Mouse (Mus musculus) mature B cell (primary cell): ENCODE data around the gene H2-Q1.
"Not testable (repeated sequence)": the region's sequence is repeated elsewhere in the genome, so short reads cannot be mapped to it uniquely, and the experiment has no call there.

ENCODE experiments used
- in situ Hi-C: fragments of 300-500 bp; cut with MboI; formaldehyde crosslinking; loops from 2 replicates; pipeline ENCODE4 v1.14.3; 2019

The H2-Q1 gene

GRCm38 (mm10) chr17:35342711-35343476 lies 22.7 kb downstream of the H2-Q1 start:
- in situ Hi-C loops, result no loop called here

DNA sequence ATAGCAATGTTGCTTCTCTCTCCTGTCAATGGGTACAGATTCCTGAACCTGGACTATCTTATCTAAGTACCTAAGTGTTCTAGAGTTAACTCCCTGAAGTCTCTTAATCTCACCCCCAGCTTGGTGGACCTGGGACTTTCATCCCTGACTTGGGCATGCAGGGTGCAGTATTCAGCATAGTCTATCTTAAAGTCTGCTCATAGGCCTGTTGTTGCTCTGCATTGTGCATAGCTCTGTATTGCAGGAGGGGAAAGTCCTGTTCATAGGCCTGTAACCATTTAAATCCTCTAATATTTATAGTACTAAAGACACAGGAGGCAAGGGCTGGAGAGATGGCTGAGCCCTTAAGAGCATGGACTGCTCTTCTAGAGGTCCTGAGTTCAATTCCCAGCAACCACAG lies 27.5 kb downstream of the H2-Q1 start:
- in situ Hi-C loops, result not testable (repeated sequence)

DNA sequence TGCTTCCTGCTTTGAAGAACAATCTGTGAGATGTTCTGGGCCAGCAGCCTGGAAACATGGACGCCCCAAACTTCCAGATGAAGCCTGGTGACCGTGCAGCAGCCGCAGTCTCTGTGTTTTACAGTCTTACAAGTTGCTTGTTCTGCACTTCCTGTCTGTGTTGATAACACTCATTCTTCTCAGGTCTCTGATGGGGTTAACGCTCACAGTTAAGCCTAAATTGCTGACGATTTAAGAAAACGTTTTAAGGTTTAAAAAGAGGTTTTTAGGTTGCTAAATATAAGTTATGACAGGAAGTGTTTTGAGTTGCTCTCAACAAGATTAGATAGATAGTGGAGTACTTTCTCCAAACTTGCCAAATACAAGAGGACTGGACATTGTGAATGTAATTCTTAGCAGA lies 33.1 kb downstream of the H2-Q1 start:
- in situ Hi-C loops, result not testable (repeated sequence)

GRCm38 (mm10) chr17:35354071-35354470 lies 33.9 kb downstream of the H2-Q1 start:
- in situ Hi-C loops, result no loop called here

- in situ Hi-C loops, result no loop called here
These were observed 36.9 kb downstream of the H2-Q1 start for GRCm38 (mm10) chr17:35357086-35357485.

DNA sequence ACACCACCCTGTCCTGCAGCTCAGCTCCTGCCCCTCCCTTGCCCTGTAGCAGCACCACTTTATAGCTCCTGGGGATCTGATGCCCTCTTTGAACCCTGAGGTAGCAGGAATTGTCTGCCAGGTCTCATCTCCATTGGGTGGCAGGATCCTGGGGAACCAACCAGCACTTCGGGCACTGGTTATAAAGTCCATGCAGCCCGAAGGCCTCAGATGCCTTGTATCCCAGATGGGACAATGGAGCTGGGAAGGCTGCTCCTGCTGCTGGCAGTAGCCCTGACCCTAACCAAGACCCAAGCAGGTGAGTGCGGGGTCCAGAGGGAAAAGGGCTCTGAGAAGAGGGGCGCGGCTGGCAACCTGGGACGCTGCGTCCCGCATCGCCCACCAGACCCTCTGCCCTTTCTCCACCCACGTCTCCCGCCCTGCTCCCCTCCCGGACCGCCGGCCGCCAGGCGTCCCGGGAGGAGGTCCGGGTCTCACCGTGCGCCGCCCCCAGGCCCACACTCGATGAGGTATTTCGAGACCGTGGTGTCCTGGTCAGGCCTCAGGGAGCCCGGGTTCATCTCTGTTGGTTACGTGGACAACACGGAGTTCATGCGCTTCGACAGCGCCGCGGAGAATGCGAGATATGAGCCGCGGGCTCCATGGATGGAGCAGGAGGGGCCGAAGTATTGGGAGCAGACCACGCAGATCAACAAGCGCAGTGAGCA lies 38.7 kb downstream of the H2-Q1 start:
- in situ Hi-C loops, result no loop called here

- in situ Hi-C loops, result no loop called here
These were observed 39.3 kb downstream of the H2-Q1 start for GRCm38 (mm10) chr17:35359470-35359862.
